Mouse (Mus musculus): Measurements from ENCODE around the gene Zfp518a. TPM values are rescaled to one million over a fixed set of nuclear protein-coding genes. Genes with fewer than 3 reads are reported as not detected.

The Zfp518a gene
- polyA plus RNA-seq (2012; rRNA removed) = 0.79 and 1.5 TPM in 2 replicates

DNA sequence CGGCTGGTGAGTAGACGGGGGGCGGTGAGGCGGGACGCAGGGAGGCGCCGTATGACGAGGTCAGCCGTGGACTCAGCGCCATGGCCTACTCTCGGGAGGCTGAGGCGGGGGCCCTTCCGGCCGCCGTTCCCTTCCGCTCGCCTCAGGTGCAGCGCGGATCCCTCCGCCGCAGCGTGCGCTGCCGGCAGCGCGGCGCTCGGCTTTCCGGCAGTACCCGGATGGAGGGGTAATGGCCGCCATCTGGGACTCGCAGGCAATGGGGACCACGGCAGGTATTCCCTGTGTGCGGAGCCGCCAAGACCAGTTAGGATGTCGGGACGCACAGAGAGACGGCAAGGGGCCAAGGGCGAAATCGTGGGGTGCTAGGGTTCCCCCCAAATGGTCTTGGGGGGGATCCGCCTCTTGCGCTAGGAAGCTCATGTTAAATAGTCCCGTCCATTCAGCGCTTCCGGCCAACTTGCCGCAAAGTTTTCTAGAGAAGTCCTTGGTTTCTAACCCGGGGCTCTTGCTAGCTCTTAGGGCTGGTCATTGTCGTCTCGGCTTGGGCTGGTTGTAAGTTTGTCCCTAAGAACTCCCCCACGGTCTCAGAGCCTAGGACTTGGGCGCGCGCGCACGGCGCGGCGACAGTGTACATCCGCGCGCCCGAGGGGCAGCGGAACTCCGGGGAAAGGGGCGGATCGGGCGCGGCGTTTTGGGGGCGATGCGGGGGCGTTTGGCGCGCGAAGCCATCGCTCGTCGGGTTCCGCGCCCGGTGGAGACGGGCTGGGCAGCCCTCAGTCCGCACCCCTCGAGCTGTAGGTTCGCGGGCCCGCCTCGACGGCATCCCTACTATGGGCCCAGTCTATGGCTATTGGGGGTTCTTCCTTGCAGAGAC, at the start of gene Zfp518a:
Zfp518a (plus strand) TSS at position 187 of the 874 bp plus-strand sequence.
- under 1% methylated on average over 89 of the region's 89 CpGs for WGBS
- DNase-seq = peak; percentile 92

GRCm38 (mm10) chr19:40844731-40845130, 49.8 kb upstream of the Zfp518a start:
- no peak overlapping the region for H3K27ac ChIP-seq (ENCODE audit: insufficient read depth, low read depth, low read length)
- no peaks in the 10 kb centered on the region for H3K4me1 ChIP-seq (ENCODE audit: control insufficient read depth, insufficient read depth, low read length)
- TF ChIP-seq POLR2A (IDR thresholded peaks at IDR 0.05; ENCODE audit: low read depth, low read length) (no peak), CTCF (conservative IDR thresholded peaks at IDR 0.05; ENCODE audit: insufficient read depth, insufficient read length, low read depth, low read length) (no peak)
- no peaks in the 10 kb centered on the region for H3K27me3 ChIP-seq (replicated peaks; ENCODE audit: control insufficient read depth, insufficient read depth, low read length)
- DNase-seq = no peak
- 88% methylated on average over 13 of the region's 13 CpGs for WGBS
- no peak overlapping the region for H3K4me3 ChIP-seq (ENCODE audit: insufficient read depth, low read depth, low read length)
- H3K36me3 ChIP-seq (ENCODE audit: control insufficient read depth, insufficient read depth, low read length) = peaks cover 2% of the 10 kb centered on the region; the same call in 1 of the 2 replicates

More for the DNA sequence above, at the start of gene Zfp518a:
- no peaks in the 10 kb centered on the region for H3K27me3 ChIP-seq (replicated peaks; ENCODE audit: control insufficient read depth, insufficient read depth, low read length)
- peak within 1 kb of the TSS; percentile 99 for H3K4me3 ChIP-seq (ENCODE audit: insufficient read depth, low read depth, low read length)
- 0 out of 2 replicates have a peak, but pooled peaks cover 3% of the 10 kb centered on the region for H3K4me1 ChIP-seq (ENCODE audit: control insufficient read depth, insufficient read depth, low read length)
- no peaks in the 10 kb centered on the region for H3K36me3 ChIP-seq (ENCODE audit: control insufficient read depth, insufficient read depth, low read length)
- H3K27ac ChIP-seq (ENCODE audit: insufficient read depth, low read depth, low read length) = peak within 1 kb of the TSS; percentile 94
- no peak for TF ChIP-seq CTCF (conservative IDR thresholded peaks at IDR 0.05; ENCODE audit: insufficient read depth, insufficient read length, low read depth, low read length)
- peak; percentile 59 for TF ChIP-seq POLR2A (IDR thresholded peaks at IDR 0.05; ENCODE audit: low read depth, low read length)

- Histone ChIP-seq H3K27ac (ENCODE audit: insufficient read depth, low read depth, low read length) (no peak overlapping the region), H3K27me3 (replicated peaks; ENCODE audit: control insufficient read depth, insufficient read depth, low read length) (no peaks in the 10 kb centered on the region), H3K4me3 (ENCODE audit: insufficient read depth, low read depth, low read length) (no peak overlapping the region), H3K36me3 (ENCODE audit: control insufficient read depth, insufficient read depth, low read length) (peaks cover 2% of the 10 kb centered on the region; the same call in 1 of the 2 replicates), H3K4me1 (ENCODE audit: control insufficient read depth, insufficient read depth, low read length) (no peaks in the 10 kb centered on the region)
- TF ChIP-seq POLR2A (IDR thresholded peaks at IDR 0.05; ENCODE audit: low read depth, low read length) = no peak
- TF ChIP-seq CTCF (conservative IDR thresholded peaks at IDR 0.05; ENCODE audit: insufficient read depth, insufficient read length, low read depth, low read length) = no peak
- 89% methylated on average over 12 of the region's 12 CpGs for WGBS
- no peak for DNase-seq
These were observed 45.1 kb upstream of the Zfp518a start for GRCm38 (mm10) chr19:40849391-40849790.

DNA sequence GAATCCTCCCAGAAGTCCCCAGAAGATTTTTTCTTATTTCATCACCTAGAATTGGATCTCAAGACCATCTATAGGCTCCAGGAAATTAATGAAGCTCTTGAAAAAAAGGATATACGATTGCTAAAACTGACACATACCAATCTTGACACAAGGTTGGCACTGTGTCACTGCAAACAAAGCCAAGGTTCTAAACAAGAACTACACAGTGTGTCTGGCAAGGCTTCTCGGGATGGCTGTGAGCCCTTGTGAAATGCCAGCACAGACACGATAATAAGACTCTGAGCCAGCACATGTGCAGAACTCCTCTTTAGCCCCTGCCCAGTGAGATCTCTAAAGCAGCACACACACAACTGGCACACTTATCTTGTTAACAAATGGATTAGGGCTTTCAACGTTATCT, 35.0 kb upstream of the Zfp518a start:
- Histone ChIP-seq H3K36me3 (ENCODE audit: control insufficient read depth, insufficient read depth, low read length) (no peaks in the 10 kb centered on the region), H3K27ac (ENCODE audit: insufficient read depth, low read depth, low read length) (no peak overlapping the region), H3K4me3 (ENCODE audit: insufficient read depth, low read depth, low read length) (no peak overlapping the region), H3K27me3 (replicated peaks; ENCODE audit: control insufficient read depth, insufficient read depth, low read length) (no peaks in the 10 kb centered on the region), H3K4me1 (ENCODE audit: control insufficient read depth, insufficient read depth, low read length) (no peaks in the 10 kb centered on the region)
- DNase-seq = no peak
- 50% methylated on average over 4 of the region's 4 CpGs for WGBS
- TF ChIP-seq POLR2A (IDR thresholded peaks at IDR 0.05; ENCODE audit: low read depth, low read length) (no peak), CTCF (conservative IDR thresholded peaks at IDR 0.05; ENCODE audit: insufficient read depth, insufficient read length, low read depth, low read length) (no peak)

DNA sequence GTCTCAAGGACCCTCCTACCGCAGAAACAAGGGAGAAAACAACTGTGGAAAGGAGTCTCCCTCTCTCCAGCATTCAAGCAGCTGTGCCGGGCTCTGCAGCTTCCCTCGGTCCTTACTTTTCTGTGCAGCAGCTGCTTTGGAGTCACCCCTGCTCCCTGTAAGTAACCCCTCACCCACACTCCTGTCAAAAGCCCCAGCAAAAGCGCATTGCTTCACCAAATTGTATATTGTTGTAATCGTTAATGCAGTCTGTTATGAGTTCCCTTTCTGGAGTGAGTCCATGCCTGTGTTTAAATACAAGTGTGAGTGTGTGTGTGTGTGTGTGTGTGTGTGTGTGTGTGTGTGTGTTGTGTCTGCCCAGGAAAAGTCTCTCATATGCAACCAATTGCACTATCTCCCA, 26.2 kb upstream of the Zfp518a start:
- DNase-seq = no peak
- Histone ChIP-seq H3K36me3 (ENCODE audit: control insufficient read depth, insufficient read depth, low read length) (no peaks in the 10 kb centered on the region), H3K4me1 (ENCODE audit: control insufficient read depth, insufficient read depth, low read length) (no peaks in the 10 kb centered on the region), H3K4me3 (ENCODE audit: insufficient read depth, low read depth, low read length) (no peak overlapping the region), H3K27ac (ENCODE audit: insufficient read depth, low read depth, low read length) (no peak overlapping the region), H3K27me3 (replicated peaks; ENCODE audit: control insufficient read depth, insufficient read depth, low read length) (no peaks in the 10 kb centered on the region)
- TF ChIP-seq POLR2A (IDR thresholded peaks at IDR 0.05; ENCODE audit: low read depth, low read length) = no peak
- 23% methylated on average over 5 of the region's 5 CpGs for WGBS

- TF ChIP-seq POLR2A (IDR thresholded peaks at IDR 0.05; ENCODE audit: low read depth, low read length) (no peak), CTCF (conservative IDR thresholded peaks at IDR 0.05; ENCODE audit: insufficient read depth, insufficient read length, low read depth, low read length) (no peak)
- no peaks in the 10 kb centered on the region for H3K4me1 ChIP-seq (ENCODE audit: control insufficient read depth, insufficient read depth, low read length)
- 92% methylated on average over 3 of the region's 3 CpGs for WGBS
- no peak for DNase-seq
- no peaks in the 10 kb centered on the region for H3K36me3 ChIP-seq (ENCODE audit: control insufficient read depth, insufficient read depth, low read length)
- H3K4me3 ChIP-seq (ENCODE audit: insufficient read depth, low read depth, low read length) = no peak overlapping the region
- no peaks in the 10 kb centered on the region; the same call in 1 of the 2 replicates for H3K27me3 ChIP-seq (replicated peaks; ENCODE audit: control insufficient read depth, insufficient read depth, low read length)
- no peak overlapping the region for H3K27ac ChIP-seq (ENCODE audit: insufficient read depth, low read depth, low read length)
These were observed 24.9 kb upstream of the Zfp518a start for GRCm38 (mm10) chr19:40869425-40870105.
